Mouse (Mus musculus) MEL (cell line): Measurements from ENCODE around the gene Ostm1. TPM values are rescaled to one million over a fixed set of nuclear protein-coding genes. Genes with fewer than 3 reads are reported as not detected.

Experiments
- DNase-seq: peaks from one replicate; pipeline ENCODE4 v3.0.0; 2011; ENCODE audit warnings: low read depth, low spot score
- H3K27ac ChIP-seq: 2 replicates; pipeline ENCODE4 v1.5.1; 2012; ENCODE audit warnings: low read depth, mild to moderate bottlenecking, control low read depth, low read length, moderate library complexity; ENCODE audit not compliant: control insufficient read depth
- H3K27me3 ChIP-seq, 2 experiments: fragments of 150-350 bp in 1 of 2; sonication (generic) in 1 of 2; 2 replicates each; pipeline ENCODE4 v1.6.1; 2012; ENCODE audit warnings: low read length in 2 of 2, mild to moderate bottlenecking in 2 of 2, improper control_type of control experiment in 1 of 2, moderate library complexity in 1 of 2; ENCODE audit not compliant: insufficient read depth in 2 of 2, control insufficient read depth in 1 of 2
- H3K36me3 ChIP-seq, 2 experiments: 2 replicates each; pipeline ENCODE4 v1.6.1; 2012 to 2014; ENCODE audit warnings: low read length in 2 of 2, improper control_type of control experiment in 1 of 2, inconsistent platforms in 1 of 2, mild to moderate bottlenecking in 1 of 2; ENCODE audit not compliant: insufficient read depth in 2 of 2, control insufficient read depth in 1 of 2
- H3K4me1 ChIP-seq, 2 experiments: fragments of 150-350 bp in 1 of 2; sonication (generic) in 1 of 2; 2 replicates each; pipeline ENCODE4 v1.6.1; 2012; ENCODE audit warnings: low read length in 2 of 2, improper control_type of control experiment in 1 of 2, mild to moderate bottlenecking in 1 of 2; ENCODE audit not compliant: insufficient read depth in 2 of 2, control insufficient read depth in 1 of 2
- H3K4me3 ChIP-seq, 2 experiments: fragments of 150-350 bp in 1 of 2; sonication (generic) in 1 of 2; 2 replicates each; pipeline ENCODE4 v1.5.1; 2012; ENCODE audit warnings: low read depth in 2 of 2, low read length in 2 of 2, mild to moderate bottlenecking in 2 of 2, moderate library complexity in 2 of 2, control low read depth in 1 of 2, improper control_type of control experiment in 1 of 2; ENCODE audit not compliant: control insufficient read depth in 1 of 2, insufficient read depth in 1 of 2
- H3K79me2 ChIP-seq: 2 replicates; pipeline ENCODE4 v1.6.1; 2012; ENCODE audit warnings: mild to moderate bottlenecking, low read length, moderate library complexity; ENCODE audit not compliant: control insufficient read depth, poor library complexity, insufficient read depth
- H3K9ac ChIP-seq: 2 replicates; pipeline ENCODE4 v1.6.1; 2012; ENCODE audit warnings: low read depth, mild to moderate bottlenecking, control low read depth, low read length, moderate library complexity; ENCODE audit not compliant: control insufficient read depth, poor library complexity, severe bottlenecking
- H3K9me3 ChIP-seq: fragments of 150-350 bp; sonication (generic); replicated peaks from 2 replicates; pipeline ENCODE4 v1.6.1; 2012; ENCODE audit warnings: mild to moderate bottlenecking, low read length, improper control_type of control experiment, moderate library complexity; ENCODE audit not compliant: insufficient read depth
- BHLHE40 ChIP-seq: IDR thresholded peaks from 2 replicates; pipeline ENCODE4 v1.6.1; 2012; ENCODE audit warnings: low read depth, mild to moderate bottlenecking, inconsistent platforms, low read length, improper control_type of control experiment, borderline replicate concordance
- CTCF ChIP-seq, 3 experiments: IDR thresholded peaks in 2 of 3; conservative IDR thresholded peaks in 1 of 3; 2 replicates each; pipeline ENCODE4 v1.5.1; 2011 to 2012; ENCODE audit warnings: low read length in 3 of 3, low read depth in 2 of 3, mild to moderate bottlenecking in 2 of 3, improper control_type of control experiment in 1 of 3, inconsistent platforms in 1 of 3, mixed read lengths in 1 of 3, moderate library complexity in 1 of 3; ENCODE audit not compliant: control insufficient read depth in 1 of 3, insufficient read depth in 1 of 3, poor library complexity in 1 of 3, severe bottlenecking in 1 of 3
- E2F4 ChIP-seq: IDR thresholded peaks from 2 replicates; pipeline ENCODE4 v1.6.1; 2011; ENCODE audit warnings: low read depth, low read length, improper control_type of control experiment, borderline replicate concordance
- GABPA ChIP-seq: IDR thresholded peaks from 2 replicates; pipeline ENCODE4 v1.6.1; 2012; ENCODE audit warnings: low read depth, mild to moderate bottlenecking, inconsistent platforms, low read length, improper control_type of control experiment, moderate library complexity
- GATA1 ChIP-seq: IDR thresholded peaks from 2 replicates; pipeline ENCODE4 v1.6.1; 2011; ENCODE audit warnings: low read depth, low read length, improper control_type of control experiment
- HCFC1 ChIP-seq: IDR thresholded peaks from 2 replicates; pipeline ENCODE4 v1.6.1; 2012; ENCODE audit warnings: low read depth, mild to moderate bottlenecking, inconsistent platforms, low read length, improper control_type of control experiment, moderate library complexity
- JUND ChIP-seq: IDR thresholded peaks from 2 replicates; pipeline ENCODE4 v1.6.1; 2011; ENCODE audit warnings: low read depth, mild to moderate bottlenecking, improper control_type of control experiment, low read length
- KAT2A ChIP-seq: conservative IDR thresholded peaks from 2 replicates; pipeline ENCODE4 v1.6.1; 2012; ENCODE audit warnings: low read depth, low read length, improper control_type of control experiment, inconsistent platforms
- MAFK ChIP-seq: IDR thresholded peaks from 2 replicates; pipeline ENCODE4 v1.6.1; 2011; ENCODE audit warnings: low read depth, mild to moderate bottlenecking, low read length, improper control_type of control experiment, borderline replicate concordance
- MAX ChIP-seq: IDR thresholded peaks from 2 replicates; pipeline ENCODE4 v1.6.1; 2011; ENCODE audit warnings: low read length, improper control_type of control experiment
- MAZ ChIP-seq: IDR thresholded peaks from 2 replicates; pipeline ENCODE4 v1.6.1; 2012; ENCODE audit warnings: low read depth, mild to moderate bottlenecking, inconsistent platforms, low read length, improper control_type of control experiment
- MEF2A ChIP-seq: IDR thresholded peaks from 2 replicates; pipeline ENCODE4 v1.6.1; 2014; ENCODE audit warnings: low read depth, mild to moderate bottlenecking, inconsistent platforms, low read length, improper control_type of control experiment; ENCODE audit not compliant: poor library complexity, insufficient replicate concordance, severe bottlenecking; ENCODE audit errors: extremely low read depth
- NELFE ChIP-seq: IDR thresholded peaks from 2 replicates; pipeline ENCODE4 v1.6.1; 2011; ENCODE audit warnings: low read depth, low read length, improper control_type of control experiment
- NRF1 ChIP-seq: IDR thresholded peaks from 2 replicates; pipeline ENCODE4 v1.6.1; 2014; ENCODE audit warnings: low read depth, mild to moderate bottlenecking, inconsistent platforms, low read length, improper control_type of control experiment, moderate library complexity; ENCODE audit not compliant: poor library complexity, insufficient read depth, severe bottlenecking
- POLR2AphosphoS2 ChIP-seq: IDR thresholded peaks from 2 replicates; pipeline ENCODE4 v1.6.1; 2011; ENCODE audit warnings: low read length, improper control_type of control experiment
- POLR2AphosphoS5 ChIP-seq: IDR thresholded peaks from 2 replicates; pipeline ENCODE4 v1.6.1; 2012; ENCODE audit warnings: low read depth, borderline replicate concordance, mild to moderate bottlenecking, inconsistent platforms, low read length, moderate library complexity, mixed read lengths
- SMC3 ChIP-seq: IDR thresholded peaks from 2 replicates; pipeline ENCODE4 v1.6.1; 2011; ENCODE audit warnings: low read depth, low read length, improper control_type of control experiment
- TBP ChIP-seq: IDR thresholded peaks from 2 replicates; pipeline ENCODE4 v1.8.0; 2011; ENCODE audit warnings: low read depth, low read length, improper control_type of control experiment
- UBTF ChIP-seq: IDR thresholded peaks from 2 replicates; pipeline ENCODE4 v1.6.1; 2012; ENCODE audit warnings: low read depth, mild to moderate bottlenecking, inconsistent platforms, low read length, improper control_type of control experiment, moderate library complexity, borderline replicate concordance; ENCODE audit not compliant: insufficient read depth
- USF1 ChIP-seq: IDR thresholded peaks from 2 replicates; pipeline ENCODE4 v1.6.1; 2014; ENCODE audit warnings: low read depth, mild to moderate bottlenecking, inconsistent platforms, low read length, improper control_type of control experiment, moderate library complexity
- USF2 ChIP-seq, 2 experiments: IDR thresholded peaks; 2 replicates each; pipeline ENCODE4 v1.6.1; 2011 to 2012; ENCODE audit warnings: improper control_type of control experiment in 2 of 2, low read length in 2 of 2, borderline replicate concordance in 1 of 2, inconsistent platforms in 1 of 2, low read depth in 1 of 2, mild to moderate bottlenecking in 1 of 2; ENCODE audit not compliant: insufficient read depth in 1 of 2
- polyA plus RNA-seq, 2 experiments: library from polyadenylated mRNA; stranded (reverse) in 1 of 2; unstranded in 1 of 2; fragments of >175 nt in 1 of 2; fragments of >200 nt in 1 of 2; gene quantifications; 2 replicates each; pipeline versions ENCODE4 v1.2.1 to v1.2.4; 2012; ENCODE audit warnings: low replicate concordance in 2 of 2, low read depth in 1 of 2; ENCODE audit not compliant: insufficient read length in 2 of 2, insufficient read depth in 1 of 2, missing spikeins in 1 of 2
- total RNA-seq: library from RNA; depleted of rRNA; stranded (reverse); fragments of 300-350 nt; gene quantifications from 2 replicates; pipeline ENCODE4 v1.2.3, GENCODE M21; 2012

Ostm1 gene
- total and polyA plus RNA-seq, 3 experiments = 13.9 to 17.5 TPM; not detected in 1

DNA sequence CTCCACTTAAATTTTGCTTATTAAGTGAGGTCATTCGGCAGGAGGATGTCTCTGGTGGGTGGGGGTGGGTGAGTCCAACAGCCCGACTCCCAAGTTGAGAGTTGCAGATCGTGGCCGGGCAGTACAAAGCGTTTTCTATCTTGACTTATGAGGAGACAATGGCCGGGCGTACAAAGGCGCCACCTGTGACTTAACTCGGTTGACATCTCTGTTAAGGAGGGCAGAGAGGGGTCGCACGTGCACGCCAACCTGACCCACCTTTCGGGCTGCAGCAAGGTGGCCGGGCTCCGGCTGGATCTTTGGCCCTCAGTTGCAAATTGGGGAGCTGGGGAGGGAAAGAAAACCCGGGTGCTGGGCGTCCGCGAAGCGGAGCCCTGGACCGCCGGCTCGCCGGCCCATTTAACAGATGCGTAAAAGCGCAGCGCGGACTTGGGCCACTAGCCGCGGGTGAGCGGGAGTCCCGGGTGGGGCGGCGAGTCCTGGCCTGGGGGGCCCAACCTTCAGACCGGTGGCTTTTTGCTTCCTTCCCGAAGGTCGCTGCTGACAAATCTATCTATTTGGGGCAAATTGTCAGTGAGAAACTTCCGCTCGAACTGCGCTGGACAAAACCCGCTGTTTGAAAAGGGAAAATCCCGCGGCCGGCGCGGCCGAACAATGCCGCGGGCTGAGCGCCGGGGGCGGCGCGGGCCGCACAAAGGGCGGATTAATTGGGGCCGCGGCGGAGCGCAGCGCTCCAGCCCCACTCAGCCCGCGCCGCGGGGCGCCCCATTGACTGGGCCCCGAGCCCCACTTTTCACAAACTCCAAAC is 7.8 kb downstream of the Ostm1 start:
- TF ChIP-seq HCFC1 (no peak), TBP (no peak), SMC3 (no peak), NELFE (no peak), GABPA (no peak), MAFK (no peak), UBTF (no peak), NRF1 (no peak), MAX (no peak)
- H3K36me3 ChIP-seq = no peaks in the 10 kb centered on the region
- H3K9ac ChIP-seq = no peak overlapping the region
- H3K4me3 ChIP-seq = no peak overlapping the region
- H3K4me1 ChIP-seq = no peaks in the 10 kb centered on the region
- peaks cover 0 to 5% of the 10 kb centered on the region in 2 experiments for H3K27me3 ChIP-seq
- no peak overlapping the region for H3K27ac ChIP-seq
- no peaks in the 10 kb centered on the region for H3K9me3 ChIP-seq
- no peaks in the 10 kb centered on the region for H3K79me2 ChIP-seq
- no peak for DNase-seq

DNA sequence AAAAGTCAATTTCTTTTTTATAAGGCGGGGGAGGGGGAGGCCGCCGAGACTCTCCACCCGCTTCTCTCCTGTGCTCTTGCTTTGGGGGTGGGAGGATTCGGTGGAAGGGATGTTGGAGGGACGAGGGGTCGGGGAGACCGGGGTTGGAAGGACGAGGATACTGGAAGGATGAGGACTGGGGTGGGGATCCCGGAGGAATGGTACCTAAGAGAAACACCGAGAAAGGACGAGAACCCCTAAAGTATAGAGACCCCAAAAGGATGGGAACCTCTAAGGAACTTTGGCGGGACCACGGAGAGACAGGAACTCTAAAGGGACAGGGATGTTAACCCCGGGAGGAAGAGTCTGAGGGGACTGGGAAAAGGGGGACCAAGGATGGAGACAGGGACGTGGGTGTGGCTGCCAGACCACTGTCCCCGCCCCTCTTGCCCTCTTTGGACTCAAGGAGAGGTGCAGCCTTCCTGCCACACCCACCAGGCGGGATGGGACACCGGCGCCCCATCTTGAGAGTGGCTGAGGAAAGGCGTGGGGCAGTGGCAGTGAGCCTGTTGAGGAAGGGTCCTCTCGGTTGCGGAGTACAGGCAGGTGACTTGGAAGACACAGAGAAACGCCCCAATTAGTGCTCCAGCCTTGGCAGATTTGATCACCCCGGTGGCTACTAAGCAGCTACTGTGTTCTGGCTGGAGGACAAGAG is 8.5 kb downstream of the Ostm1 start:
- Histone ChIP-seq H3K27me3 (peaks cover 0 to 3% of the 10 kb centered on the region in 2 experiments; a peak in 2 of 4 replicates), H3K36me3 (no peaks in the 10 kb centered on the region), H3K4me1 (no peaks in the 10 kb centered on the region), H3K4me3 (no peak overlapping the region), H3K9me3 (no peaks in the 10 kb centered on the region), H3K27ac (no peak overlapping the region), H3K79me2 (no peaks in the 10 kb centered on the region), H3K9ac (no peak overlapping the region)
- no peak for DNase-seq
- TF ChIP-seq CTCF (IDR thresholded peaks at IDR 0.05 in 2 of 3, conservative IDR thresholded peaks at IDR 0.05 in 1 of 3; ENCODE audit: control insufficient read depth in 1 of 3, insufficient read depth in 1 of 3, low read depth in 2 of 3, low read length in 3 of 3, poor library complexity in 1 of 3, severe bottlenecking in 1 of 3) = no peak
- TF ChIP-seq POLR2AphosphoS2 = no peak
- no peak for TF ChIP-seq MAFK

DNA sequence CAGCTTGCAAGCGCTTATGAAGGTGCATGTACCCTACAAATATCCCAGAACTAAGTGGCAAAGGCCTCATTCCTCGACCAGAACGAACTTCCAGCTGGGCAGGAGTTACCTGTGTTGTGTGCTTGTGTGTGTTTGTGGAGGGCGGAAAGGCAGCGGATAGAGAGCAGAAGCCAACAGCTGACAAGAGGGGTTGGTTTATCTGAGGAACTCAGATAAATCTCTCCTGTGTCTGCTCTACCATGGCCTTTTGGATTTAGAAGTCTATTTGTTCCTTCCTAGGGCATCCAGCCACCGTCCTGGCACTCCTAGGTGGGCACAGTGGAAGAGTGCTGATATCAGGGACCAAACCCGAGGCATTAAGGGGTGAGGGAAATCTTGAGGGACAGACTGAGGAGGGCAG is 9.6 kb downstream of the Ostm1 start:
- Histone ChIP-seq H3K4me3 (no peak overlapping the region), H3K9ac (no peak overlapping the region), H3K36me3 (no peaks in the 10 kb centered on the region), H3K9me3 (no peaks in the 10 kb centered on the region), H3K27me3 (peaks cover 0 to 1% of the 10 kb centered on the region in 2 experiments; a peak in 2 of 4 replicates), H3K27ac (no peak overlapping the region), H3K79me2 (no peaks in the 10 kb centered on the region), H3K4me1 (no peaks in the 10 kb centered on the region)
- TF ChIP-seq MEF2A (no peak), CTCF (IDR thresholded peaks at IDR 0.05 in 2 of 3, conservative IDR thresholded peaks at IDR 0.05 in 1 of 3; ENCODE audit: control insufficient read depth in 1 of 3, insufficient read depth in 1 of 3, low read depth in 2 of 3, low read length in 3 of 3, poor library complexity in 1 of 3, severe bottlenecking in 1 of 3) (no peak), E2F4 (no peak), USF1 (no peak), MAZ (no peak), BHLHE40 (no peak), KAT2A (no peak), USF2 (IDR thresholded peaks at IDR 0.05; ENCODE audit: borderline replicate concordance in 1 of 2, insufficient read depth in 1 of 2, low read depth in 1 of 2, low read length in 2 of 2) (no peak), HCFC1 (no peak), JUND (no peak), POLR2AphosphoS2 (no peak), MAFK (no peak), GATA1 (no peak), POLR2AphosphoS5 (no peak), GABPA (no peak)
- no peak for DNase-seq
